Mouse (Mus musculus): ENCODE measurements around the gene Serinc3.

GRCm38 (mm10) chr2:163642685-163643575 is 2.0 kb downstream of the Serinc3 start:
- TF ChIP-seq POLR2A (IDR thresholded peaks at IDR 0.05; ENCODE audit: insufficient read length, low read depth): no peak
- no peak for TF ChIP-seq MAX (IDR thresholded peaks at IDR 0.05; ENCODE audit: low read depth)

Measured in myocyte (in vitro differentiated cells).